Mouse (Mus musculus): ENCODE data around the gene Brd3.

GRCm38 (mm10) chr2:27504113-27504885 lies 3.2 kb downstream of the Brd3 start:
- TF ChIP-seq CTCF (IDR thresholded peaks at IDR 0.05; ENCODE audit: extremely low read depth, insufficient read length, insufficient replicate concordance, low read depth, low read length) (no peak), POLR2A (IDR thresholded peaks at IDR 0.05; ENCODE audit: low read depth, low read length) (no peak)
